Mouse (Mus musculus): ENCODE results near the gene Ptprg.

GRCm38 (mm10) chr14:11890890-11891289, 337.6 kb downstream of the Ptprg start:
- no peak for TF ChIP-seq POLR2A (IDR thresholded peaks at IDR 0.05; ENCODE audit: low read depth, low read length)
- TF ChIP-seq CTCF (IDR thresholded peaks at IDR 0.05; ENCODE audit: extremely low read depth, insufficient read length, insufficient replicate concordance, low read depth, low read length): no peak

Measured in small intestine, adult 2 months (tissue).